Mouse (Mus musculus) spleen, adult 12 weeks (tissue): ENCODE measurements around the gene Fktn.
"Not testable (repeated sequence)": the region's sequence is repeated elsewhere in the genome, so short reads cannot be mapped to it uniquely, and the experiment has no call there.

Experiments used
- DNase-seq: peaks from one replicate; pipeline ENCODE4 v3.0.0; 2022; ENCODE audit warnings: low spot score

Fktn gene

DNA sequence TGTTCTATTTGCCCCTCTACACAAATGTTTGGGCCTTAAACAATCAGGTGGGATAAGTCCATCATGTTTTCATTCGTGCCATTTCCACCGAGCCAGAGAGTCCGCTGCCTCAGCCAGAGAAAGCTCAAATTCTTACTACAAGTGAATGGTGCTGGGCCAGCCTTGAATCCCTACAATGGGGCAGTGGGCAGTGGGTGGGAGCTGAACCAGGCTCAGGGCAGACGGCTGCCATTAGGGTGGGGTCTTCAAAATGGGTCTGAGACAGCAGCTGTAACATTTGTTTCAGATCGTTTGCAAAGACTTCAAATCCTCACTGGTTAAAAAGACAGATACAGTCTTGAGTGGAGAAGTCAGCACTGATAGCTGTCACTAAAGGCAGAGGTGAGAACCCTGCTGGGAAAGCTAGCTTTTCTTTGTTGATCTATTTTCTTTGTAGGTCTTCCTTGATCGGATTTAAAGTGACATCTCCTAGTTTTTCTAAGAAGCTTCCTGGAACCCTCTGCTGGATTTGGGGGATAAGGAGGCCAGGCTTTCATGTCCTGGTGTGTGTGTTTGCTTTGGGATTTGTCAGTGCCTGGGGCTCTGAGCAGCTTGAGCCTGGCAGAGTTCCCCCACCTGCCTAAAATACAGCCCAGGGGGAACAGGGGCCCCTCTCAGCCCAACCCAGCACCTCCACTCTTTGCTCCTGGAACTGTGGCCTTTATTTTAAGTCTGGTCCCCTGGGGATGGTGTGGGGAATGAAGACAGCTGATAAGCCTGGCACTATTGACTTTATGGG lies 57.3 kb downstream of the Fktn start:
- DNase-seq = no peak

- no peak for DNase-seq
Measured at GRCm38 (mm10) chr4:53772004-53772403, 58.2 kb downstream of the Fktn start.

DNA sequence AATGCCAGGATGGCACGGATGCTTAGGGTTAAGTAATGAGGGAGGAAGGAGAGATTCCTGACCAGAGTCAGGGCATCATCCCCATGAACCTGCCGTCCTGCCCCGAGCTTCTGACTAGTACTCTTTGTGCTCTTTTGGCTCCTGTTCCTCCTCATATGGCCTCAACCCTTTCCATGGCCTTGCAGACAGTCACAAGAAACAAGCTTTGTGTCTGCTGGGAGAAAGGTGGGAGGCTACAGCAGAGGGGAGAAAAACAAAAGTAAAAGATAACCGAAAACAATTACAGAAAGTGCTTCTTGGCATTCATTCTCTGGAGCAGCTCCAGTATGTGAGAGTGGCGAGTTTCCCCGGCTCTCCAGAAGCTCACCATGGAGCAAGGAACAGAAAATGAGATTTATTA lies 60.1 kb downstream of the Fktn start:
- DNase-seq = no peak

DNA sequence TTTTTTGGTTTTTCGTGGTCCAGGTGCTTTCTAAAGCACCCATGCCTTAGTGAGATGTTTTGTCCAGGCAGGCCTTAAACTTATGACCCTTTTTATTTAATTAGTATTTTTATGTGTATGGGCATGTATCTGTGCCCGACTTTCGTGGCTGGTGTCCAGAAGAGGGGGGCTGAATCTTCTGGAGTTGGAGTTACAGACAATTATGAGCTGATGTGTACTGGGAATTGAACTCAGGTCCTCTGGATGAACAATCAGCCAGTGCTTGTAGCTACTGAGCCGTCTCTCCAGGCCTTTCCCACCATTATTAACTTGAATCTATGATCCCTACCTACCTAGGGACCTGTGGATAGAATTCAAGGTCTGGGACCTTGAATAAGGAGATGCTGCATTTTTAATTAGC lies 67.6 kb downstream of the Fktn start:
- no peak for DNase-seq

DNA sequence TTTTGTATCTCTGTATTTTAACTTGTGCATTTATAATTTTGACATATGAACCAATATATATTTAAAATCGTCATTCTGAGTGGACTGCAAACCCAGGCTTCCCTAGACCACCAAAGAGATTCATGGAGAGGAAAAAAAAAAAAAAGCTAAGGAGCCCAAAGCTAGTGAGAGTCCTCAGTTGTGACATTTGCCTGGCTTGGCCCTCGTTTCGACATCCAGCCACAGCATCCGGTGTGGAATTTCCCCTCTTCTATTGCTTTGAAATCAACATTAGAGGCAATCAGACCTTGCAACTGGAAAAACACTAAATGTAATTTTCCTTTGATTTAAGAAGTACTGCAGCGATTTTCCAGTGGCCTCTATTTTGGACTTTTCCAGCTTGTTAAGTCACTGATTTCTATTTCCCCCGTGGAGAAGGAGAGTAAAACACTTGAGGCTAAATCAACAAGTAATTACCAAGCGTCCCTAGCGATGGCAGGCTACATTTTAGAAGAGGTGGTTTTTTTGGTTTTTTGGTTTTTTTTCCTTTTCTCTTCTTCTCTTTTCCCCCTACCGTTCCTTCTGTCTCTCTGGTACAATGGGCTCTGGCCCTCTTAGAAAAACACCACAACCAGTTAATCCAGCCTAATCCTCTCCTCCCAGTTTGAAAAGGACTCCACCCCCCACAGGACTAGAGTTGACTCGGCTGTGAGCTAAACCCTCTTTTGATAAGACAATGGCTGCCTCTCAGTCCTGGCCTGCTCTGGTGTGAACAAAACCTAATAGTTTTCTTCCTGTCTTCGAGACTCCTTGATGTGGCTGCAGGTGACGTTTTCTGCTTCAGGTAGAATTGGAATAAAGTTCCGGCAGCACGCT lies 68.6 kb downstream of the Fktn start:
- no peak for DNase-seq

DNA sequence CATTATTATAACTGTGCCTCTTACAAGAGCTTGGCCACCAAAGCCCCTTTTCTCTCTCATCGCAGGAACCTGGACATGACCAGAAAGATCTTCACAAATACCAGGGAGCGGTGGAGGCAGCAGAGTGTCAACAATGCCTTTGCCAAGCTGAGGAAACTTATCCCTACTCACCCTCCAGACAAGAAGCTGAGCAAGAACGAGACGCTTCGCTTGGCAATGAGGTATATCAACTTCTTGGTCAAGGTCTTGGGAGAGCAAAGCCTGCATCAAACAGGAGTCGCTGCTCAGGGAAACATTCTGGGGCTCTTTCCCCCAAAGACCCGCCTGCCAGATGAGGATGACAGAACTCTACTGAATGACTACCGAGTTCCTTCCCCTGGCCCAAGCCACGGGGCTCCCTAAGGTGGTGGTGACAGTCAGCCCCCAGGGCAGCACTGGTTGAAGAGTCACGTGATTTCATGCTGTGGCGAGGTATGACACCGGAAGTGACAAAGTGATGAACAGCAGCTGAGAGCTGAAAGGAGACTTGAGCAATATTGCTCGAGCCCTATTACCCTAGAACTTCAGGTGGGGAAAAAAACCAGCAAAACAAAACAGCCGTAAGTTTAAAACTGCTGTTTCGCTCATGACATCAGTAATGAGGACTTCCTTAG lies 72.1 kb downstream of the Fktn start:
- no peak for DNase-seq

DNA sequence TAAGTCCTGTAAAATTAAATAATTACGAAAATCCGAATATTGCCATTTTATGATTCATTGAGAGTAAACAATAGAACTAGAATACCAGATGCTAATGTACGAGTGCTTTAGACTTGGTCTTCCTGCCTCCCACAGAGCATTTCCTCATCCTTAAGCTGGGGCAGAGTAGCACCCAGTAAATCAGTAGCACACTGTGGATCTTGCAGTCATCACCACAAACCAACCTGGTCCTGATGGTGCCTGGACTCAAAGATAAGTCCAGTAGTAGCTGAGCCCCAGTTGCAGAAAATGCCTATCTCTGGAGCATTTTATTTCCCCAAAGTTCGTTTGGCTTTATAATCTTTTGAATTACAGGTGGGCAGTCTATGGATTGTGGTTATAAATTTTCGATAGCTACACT lies 73.1 kb downstream of the Fktn start:
- DNase-seq = no peak

DNA sequence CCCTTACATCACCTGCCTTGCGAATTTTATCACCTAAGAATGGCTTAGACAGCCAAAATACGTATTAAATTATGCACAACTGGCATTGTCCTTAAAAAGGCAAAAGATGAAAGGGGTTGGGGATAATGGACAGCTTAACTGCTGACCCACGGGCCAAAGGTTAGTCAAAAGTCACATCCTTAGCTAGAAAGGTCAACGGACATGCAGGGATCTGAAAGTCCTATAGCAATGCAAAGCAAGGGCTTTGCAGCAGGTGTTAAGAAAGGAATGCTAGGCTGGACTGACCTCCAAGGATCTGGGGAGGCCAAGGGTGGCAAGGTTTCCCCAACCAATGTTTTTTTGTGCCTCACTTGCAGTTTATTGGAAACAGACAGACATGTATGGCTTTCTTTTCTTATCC lies 75.5 kb downstream of the Fktn start:
- no peak for DNase-seq

- no peak for DNase-seq
Measured at GRCm38 (mm10) chr4:53794257-53794966, 80.6 kb downstream of the Fktn start.

GRCm38 (mm10) chr4:53795086-53795485 lies 81.3 kb downstream of the Fktn start:
- DNase-seq = no peak

DNA sequence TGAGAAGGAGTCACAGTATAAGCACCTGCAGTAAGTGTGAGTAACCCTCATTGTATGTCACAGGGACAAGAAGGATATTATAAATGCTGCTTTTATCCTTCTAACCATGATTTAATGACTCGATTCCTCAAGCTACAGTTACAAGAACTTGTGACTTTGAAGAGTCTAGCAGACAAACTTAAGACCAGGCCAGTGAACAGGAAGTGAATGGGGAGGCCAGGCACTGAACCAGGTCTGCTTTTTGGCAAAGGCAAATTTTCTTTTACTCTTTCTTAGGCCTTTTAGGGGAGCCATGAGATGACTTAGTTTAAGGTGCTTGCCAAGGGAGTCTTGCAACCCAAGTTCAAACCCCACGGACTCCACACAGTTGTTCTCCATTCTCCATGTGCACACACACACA lies 81.9 kb downstream of the Fktn start:
- no peak for DNase-seq

- no peak for DNase-seq
Measured at GRCm38 (mm10) chr4:53796865-53797772, 83.3 kb downstream of the Fktn start.

DNA sequence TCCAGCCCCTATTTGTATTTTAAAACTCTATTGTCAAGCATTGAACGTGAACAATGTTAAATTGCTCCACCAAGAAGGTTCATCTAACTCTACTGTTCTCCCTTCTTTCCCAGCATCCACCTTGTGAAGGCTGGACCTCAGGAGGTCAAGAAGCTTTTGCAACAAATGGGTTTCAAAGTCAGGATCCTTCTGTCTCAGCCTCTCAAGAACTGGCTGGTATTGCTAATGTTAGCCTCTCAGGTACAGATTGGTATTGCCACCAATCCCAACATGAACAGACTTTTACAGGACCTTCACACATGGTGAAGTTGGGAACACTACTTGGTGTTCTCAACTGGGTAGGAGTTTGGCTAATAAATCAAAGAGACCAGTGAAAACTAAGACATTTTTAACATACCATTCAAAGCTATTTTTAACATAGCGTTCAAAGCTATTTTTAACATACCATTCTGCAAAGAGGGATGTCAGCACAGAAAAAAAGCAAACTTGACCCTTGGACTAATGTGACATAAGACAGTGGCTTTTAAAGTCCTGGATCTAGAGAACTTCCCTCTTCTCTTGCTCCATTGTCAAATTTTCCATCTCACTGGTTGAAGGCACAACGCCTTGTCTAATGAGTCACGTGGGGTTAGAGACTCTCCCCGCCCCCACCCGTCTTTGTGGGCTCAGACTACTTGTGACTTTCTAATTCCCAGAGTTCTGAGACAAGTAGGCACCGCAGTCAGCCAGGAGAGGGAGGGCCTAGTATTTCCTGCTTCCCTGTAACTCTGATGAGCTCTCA lies 85.3 kb downstream of the Fktn start:
- no peak for DNase-seq

- DNase-seq = no peak
Measured at GRCm38 (mm10) chr4:53799753-53800152, 86.0 kb downstream of the Fktn start.

DNA sequence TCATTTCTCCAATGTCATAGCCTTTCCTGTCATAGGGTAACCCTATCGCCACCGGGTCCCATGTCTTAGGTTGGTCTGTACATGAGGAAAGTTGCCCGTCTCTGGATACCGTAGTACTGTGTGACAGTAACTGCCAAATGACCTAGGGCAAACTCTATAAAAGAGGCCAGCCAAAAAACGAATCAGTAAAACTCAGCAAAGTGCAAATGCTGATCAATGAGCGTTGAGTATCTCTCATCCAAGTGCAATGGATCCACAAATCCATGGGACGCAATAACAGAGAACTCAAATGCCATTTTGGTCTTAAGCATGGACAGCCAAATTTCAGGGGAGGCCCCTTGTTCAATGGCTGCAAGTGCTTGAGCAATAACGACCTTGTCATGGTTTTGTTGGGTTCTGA lies 89.9 kb downstream of the Fktn start:
- not testable (repeated sequence) for DNase-seq

- not testable (repeated sequence) for DNase-seq
Measured at GRCm38 (mm10) chr4:53806428-53806827, 92.6 kb downstream of the Fktn start.

DNA sequence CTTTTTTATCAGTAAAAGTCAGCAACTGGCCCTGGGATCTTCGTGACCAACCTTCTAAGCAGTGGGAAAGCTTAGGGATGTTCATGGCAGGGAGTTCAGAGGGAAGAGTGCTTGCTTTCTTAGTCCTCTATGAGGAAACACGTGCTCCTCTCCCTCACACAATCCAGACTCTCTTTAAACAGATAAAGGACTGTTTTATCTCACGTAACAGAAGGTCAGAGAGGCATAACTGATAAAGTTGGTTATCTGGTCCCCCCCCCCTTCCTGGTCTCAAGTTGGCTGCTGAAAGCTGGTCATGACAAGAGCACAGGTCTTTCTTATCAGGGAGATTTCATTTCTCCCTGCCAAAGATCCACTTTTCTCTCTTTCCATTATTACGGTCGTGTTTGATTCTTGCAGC lies 104.5 kb downstream of the Fktn start:
- DNase-seq = no peak

DNA sequence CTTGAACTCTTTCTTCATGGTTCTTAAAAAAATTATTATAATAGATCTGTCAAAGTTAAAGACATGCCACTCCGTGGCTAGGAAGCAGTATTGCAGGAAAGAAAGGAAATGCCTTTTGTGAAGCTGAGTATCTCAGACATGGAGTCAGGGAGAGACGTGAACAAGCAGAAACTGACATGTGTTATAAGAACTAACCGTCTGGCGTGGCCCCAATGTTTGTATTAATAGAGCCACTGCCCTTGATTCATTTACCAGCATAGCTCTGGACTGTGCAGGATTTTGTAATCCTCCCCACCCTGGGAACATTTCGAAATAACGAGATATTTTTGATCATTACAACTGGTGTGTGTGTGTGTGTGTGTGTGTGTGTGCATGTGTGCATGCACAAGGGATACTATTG lies 109.9 kb downstream of the Fktn start:
- DNase-seq = no peak

DNA sequence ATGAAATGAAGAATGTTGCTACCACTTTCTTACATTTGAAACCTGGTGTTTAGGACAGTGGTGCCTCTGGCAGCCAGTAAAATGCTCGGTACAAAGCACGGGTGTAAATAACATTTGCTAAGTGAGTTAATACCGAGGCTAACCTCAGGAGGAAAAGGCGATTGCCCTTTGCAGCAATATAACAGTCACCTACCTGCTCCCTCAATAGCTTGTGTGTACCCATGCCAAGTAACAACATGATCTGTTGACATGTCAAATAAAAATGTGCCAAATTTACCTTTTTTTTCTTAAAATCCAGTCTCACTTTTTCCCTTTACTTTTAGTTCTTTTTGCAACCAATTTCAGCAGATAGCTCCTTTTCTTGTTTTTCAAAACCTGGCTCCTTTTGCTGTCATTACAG lies 111.0 kb downstream of the Fktn start:
- no peak for DNase-seq

DNA sequence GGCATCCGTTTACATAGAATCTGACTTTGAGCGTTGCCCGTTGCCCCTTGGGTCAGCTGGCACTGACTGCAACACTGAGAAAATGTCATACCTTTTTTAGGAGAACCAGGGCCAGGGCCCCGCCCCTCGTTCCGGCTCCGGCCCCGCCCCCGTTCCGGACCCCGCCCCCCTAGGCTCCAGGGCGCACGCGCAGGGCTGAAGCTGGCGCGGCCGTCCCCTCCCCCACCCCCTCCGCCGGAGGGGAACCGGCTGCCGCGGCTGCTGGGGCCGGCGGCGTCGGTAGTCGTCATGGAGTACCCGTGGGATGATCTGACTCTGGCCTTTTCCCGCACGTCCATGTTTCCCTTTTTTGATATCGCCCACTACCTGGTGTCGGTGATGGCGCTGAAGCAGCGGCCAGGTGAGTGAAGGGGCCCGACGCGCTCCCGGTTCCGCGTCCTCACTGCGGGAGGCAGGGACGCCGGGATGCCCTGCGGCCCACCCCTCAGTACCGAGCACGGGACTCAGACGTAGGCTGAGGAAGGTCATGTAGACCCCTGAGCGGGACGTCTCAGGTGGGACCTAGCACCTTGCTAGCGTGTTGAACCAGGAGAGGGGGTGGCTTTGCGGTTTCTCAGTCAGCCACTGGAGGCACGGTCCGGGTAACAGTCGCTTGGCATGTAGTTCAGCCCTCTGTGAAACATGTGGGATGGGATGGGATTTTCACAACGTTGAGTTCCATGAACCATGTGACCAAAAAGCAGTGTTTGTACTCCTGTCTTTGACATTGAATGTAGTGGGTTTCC lies 112.2 kb downstream of the Fktn start, which contains the start of gene Tmem38b:
Tmem38b (plus strand) TSS at position 225 of the 785 bp plus-strand sequence.
- DNase-seq = peak; percentile 43
